Mouse (Mus musculus) monocyte, adult 5-6 weeks (primary cell): ENCODE results near the gene Lmcd1. TPM values are rescaled to one million over a fixed set of nuclear protein-coding genes. Genes with fewer than 3 reads are reported as not detected.

Source experiments
- ATAC-seq: fragments of 153-309, 156-312 bp; replicated peaks from 2 replicates; pipeline ENCODE4 v1.8.0; 2017; ENCODE audit warnings: mild to moderate bottlenecking; ENCODE audit not compliant: low TSS enrichment, insufficient number of reproducible peaks, severe bottlenecking, poor library complexity, low FRiP score
- total RNA-seq: library from RNA; stranded (forward); fragments of 200-1000, 200-491, 200-594 nt; gene quantifications from 3 replicates; pipeline ENCODE4 v1.2.3, GENCODE M21; 2017

Gene Lmcd1
- total RNA-seq, 1 experiment from 2014 or later, result not detected

DNA sequence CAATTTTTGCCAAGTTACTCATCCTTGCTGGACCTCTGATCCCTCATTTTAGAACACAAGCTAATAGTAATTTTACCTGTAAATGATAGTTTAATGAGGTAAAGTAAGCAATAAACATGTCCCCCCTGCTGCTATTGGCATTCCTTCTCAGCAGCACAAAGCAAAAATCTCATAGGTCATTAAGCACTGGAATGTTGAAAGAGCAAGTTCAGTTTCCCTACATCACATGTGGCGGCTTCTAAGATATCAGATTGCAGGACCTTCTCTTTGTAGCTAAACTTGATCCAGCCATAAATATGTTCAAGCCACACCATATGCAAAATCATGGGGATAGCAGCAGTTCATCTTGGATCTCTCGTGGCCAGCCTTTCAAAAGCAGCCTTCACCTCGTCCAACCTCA, 7.4 kb downstream of the Lmcd1 start:
- ATAC-seq, result no peak

DNA sequence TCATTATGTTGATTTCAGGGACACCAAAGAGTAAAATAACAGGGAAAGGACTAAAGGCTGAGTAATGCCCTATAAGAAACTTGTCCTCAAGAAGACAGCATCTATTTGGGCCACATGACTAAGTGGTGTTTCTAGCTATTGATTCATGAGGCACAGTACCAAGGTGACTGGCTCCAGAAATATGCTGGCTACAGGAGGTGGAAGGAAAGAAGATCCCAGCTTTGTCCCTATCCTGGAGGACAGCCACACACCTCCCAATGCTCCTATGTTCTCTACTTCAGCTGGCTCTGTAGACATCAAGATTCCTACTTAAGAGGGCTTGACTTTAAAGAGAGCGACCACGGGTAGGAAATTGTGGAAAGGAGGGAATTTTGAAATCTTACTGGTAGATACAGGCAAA, 8.4 kb downstream of the Lmcd1 start:
- ATAC-seq, result no peak

DNA sequence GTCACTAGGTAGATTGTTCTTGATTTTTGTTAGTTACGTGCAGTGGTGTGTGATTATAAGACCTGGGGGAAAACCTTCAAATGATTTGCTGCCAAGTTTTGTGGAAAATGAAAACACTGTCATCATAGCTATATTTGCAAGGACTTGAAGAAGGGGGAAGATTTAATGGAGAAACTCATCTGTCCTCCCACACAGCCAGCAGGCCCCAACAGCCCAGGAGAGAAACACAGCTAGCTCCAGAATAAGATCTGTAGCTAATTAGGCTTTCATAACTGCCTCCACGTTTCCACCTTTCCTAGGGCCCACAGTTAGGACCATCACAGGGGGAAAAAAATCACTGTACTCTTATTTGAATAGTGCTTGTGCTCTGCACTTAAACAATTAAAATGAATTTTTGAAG, 10.5 kb downstream of the Lmcd1 start:
- ATAC-seq, result no peak

DNA sequence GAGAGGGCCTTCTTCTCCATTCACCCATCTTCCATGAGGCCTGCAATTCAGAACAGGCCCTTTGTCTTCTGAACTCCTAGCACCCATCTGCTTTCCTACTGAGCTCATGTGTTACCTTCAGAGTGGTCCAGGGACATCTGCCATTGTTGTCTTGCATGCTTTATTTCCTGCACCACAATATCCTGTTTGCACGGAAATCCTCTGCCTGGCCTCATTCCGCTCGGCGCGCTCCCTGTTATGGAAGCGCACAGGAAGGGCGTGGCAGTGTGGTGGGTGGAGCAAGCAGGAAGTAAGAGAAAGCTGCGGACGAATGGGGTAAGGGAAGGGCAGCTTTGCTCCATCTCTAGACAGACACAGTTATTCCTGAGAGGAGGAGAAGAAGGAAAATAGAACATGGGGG, 14.1 kb downstream of the Lmcd1 start:
- ATAC-seq, result no peak

DNA sequence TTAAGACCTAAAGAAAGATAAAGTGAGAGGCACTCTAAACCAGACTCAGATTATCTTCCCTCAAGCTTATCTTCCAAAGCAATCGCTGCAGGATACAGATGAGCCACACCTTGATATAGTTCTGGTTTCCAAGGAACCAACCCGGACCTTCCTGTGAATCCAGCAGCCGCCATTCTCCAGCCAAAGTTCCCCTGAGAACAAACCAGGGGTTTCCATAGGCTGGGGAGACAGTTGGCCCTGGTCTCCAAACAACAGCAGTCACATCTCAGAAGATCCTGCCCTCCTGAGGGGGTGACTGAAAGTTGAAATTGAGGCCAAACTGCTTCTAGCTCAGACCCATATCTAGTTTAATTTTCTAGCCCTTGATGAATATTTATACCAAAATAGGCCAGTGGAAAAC, 14.7 kb downstream of the Lmcd1 start:
- ATAC-seq, result no peak

DNA sequence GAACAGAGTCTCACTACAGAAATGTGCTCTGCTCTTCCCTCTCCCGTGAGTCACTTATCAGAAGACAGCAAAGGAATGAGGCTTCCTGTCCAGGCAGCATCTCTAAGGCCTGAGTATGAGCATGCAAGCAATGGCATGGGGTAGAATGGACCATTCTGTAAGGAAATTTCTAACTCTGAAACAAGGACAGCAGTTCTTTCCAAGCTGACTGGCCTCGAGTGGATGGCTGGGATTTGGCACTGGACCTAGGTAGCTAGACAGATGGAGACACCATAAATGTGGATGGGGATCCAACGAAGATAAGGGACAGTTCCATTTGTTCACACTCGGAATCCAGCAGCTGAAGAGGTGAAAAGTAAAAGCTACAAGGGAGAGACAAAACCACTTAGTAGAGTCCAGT, 17.6 kb downstream of the Lmcd1 start:
- no peak for ATAC-seq

DNA sequence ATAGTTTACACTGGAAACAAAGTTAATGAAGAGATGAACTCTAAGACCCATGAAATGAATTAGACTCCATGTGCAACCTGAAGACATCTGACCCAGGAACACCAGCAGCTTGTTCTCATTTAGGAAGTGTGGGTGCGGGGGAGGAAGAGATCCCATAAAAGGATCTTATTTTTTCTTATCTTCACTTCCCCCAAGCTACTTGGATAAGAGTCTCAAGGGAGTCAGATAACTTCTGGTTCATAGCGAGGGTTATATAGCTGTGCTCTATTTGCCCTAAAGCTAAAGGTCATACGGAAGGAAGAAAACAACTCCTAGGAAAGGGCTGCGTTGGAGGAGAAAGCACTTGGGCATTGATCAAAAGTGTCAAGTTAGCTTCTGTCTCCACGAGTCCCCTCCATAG, 19.8 kb downstream of the Lmcd1 start:
- no peak for ATAC-seq

DNA sequence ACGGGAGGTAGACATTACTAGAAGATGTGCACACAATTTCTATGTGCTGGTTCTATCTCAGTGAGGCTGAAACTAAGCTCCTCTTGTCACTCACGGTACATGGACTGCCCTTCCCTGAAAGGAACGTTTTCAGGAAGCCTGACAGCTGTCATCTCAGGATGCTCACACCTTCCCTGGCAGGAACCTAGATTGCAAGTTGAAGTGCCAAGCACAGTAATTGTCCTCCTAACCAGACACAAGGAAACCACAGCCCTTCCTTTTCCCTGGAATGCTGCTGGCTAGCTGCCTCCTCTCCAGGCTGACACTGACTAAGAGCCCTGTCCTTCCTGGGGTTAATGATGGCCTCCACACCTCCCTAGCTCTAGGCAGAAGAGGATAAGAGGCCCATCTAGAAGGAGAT, 21.7 kb downstream of the Lmcd1 start:
- no peak for ATAC-seq

DNA sequence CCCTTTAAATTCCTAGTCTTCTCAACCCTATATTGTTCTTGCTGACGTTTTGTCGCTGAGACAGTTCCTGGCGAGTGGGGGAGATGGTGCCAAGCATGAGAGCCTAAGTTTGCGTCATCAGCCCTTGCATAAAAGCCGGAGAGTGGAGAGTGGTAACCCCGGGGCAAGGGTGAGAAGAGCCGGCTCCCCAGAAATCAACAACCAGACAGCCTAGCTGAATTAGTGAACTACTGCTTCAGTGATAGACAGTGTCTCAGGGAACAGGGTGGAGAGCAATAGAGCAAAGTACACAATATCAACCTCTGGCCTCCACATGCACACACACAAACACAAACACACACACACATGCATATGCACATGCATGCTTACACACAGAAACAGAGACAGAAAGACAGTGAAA, 26.6 kb downstream of the Lmcd1 start:
- ATAC-seq, result no peak

DNA sequence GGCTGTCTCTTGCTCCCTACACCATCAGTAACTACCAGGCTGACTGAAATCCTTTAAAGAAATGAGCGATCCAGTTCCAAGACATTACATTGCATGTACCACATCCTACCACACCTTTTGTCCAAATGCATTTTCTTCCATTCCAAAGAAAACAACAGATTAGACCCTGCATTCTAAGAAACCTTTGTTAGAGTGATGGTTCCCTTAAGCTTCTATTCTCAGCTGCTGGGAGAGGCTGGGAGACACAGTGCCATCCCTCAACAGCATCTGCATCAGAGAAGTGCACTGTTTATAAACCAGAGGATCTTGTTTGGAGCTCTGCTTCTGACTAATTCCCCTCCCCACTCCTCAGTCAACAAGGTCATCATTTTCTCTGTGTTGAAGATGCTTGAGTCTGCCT, 27.1 kb downstream of the Lmcd1 start:
- no peak for ATAC-seq

DNA sequence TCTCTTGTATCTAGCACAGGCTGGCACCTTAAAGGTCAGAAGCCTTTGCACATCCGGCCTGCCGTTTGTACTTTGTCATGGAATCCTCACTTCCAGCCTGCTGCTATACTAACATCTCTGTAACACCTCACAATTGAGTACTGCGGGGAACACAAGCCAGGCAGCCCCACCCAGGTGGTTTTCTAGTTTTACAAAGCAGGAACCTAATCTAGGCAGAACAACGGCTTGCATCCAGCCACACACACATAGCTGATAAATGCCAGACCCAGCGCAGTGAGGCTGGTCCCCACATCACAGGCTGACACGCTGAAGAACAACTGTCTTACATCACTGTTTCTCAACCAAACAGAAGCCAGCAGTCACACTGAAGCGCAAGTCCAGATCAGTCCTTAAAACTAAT, 28.7 kb downstream of the Lmcd1 start:
- no peak for ATAC-seq

DNA sequence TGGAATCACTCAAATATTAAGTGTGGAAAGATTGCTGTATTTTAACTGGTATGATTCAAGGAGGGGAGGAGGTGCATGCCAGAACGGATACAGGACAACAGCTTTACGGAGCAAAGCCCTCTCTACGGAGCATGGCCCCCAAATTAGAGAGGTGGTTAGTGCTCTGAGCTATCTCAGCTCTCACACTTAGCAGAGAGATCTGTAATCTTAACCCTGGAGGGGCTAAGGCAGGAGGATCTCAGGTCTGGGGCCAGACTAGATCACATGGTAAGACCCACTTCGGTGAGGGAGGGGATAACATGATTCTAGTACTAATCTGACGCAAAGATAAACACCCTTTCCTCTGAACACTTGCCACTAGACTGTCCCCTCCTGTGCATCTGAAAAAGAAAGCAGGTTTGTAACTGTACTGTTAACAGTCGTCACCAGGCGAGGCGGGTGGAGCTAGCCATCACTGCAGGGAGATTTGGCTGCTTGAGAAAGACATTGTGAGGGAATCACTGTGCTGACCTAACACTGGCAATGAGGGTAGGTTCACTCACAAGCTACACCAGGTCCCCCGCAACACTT, 29.3 kb downstream of the Lmcd1 start:
- no peak for ATAC-seq

DNA sequence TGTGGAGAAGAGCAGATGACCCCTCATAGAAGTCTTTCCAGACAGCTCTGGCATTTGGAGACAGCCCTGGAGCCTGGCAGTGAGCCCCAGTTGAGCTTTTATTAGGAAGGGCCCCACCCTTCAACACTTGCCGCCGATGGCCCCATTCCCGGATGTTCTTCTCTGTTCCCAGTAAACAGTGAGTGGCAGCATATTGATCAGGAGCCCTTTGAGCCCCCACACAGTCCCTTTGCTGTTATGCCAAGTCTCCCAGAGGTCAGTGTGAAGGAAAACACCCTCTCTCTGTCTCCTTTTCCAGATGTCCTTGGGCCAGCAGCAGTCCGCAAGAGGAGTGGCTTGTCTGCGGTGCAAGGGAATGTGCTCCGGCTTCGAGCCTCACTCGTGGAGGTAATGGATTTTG, 31.2 kb downstream of the Lmcd1 start:
- ATAC-seq, result no peak

DNA sequence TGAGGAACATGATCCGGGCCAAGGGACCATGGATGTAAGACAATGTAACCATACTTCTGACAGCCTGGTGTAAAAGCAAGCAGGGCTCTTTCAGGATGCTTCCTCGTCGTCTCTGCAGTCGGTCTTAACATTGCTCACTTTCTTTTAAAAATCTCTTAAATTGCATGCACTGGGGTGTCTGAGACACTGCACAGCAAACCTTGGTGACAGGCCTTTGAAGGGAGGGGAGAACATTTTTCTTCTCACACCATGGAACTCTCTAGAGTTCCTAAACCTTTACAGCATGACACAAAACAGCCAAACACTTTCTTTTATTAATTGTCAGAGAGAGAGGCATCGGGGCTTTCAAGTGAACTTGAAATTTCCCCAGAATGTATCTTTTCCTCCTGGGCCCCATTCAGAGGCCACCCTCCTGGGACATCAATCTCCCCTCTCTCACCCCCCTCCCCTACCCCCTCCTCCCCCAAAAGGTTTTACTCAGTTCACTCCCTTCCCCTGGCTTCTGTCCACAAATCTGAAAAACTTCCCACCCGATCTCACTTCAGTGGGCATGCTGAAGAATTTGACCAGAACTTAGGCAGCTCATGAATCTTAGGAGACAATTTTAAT, 35.9 kb downstream of the Lmcd1 start:
- ATAC-seq, result no peak

DNA sequence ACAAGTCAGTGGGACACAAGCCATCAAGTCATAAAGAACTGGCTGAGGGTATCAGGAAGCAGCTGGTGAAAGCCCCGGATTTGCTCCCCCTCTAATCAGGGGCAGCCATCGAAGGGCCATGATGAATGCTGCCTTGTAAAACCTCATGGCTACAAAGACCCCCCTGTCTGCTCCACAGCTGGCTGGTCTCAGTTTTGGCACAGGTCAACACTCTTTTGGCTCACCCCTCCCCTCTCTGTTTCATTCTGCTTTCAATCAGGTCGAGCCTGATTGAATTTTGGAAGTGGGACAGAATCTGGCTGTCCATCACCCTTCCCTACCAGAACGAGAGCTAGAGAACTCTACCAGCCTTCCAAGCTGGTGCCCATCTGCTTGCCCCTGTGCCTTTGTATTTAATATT, 37.8 kb downstream of the Lmcd1 start:
- no peak for ATAC-seq

DNA sequence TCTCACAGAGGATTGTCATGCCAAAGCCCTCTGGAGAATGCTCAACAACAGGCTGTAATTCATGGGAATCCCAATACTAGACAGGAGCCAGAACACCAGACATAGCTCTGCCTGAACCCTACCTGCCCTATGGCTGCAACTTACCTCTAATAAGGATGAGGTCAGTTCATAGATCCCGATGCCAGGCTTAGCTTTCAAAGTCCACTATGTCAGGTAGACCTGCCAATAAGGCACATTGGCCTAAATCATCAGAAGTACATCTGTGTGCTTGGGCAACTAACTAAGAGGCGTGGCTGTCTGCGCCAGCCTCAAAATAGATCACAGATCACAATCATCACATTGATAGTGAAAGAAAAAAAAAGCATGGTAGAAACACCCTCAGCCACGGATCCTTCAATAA, 45.9 kb downstream of the Lmcd1 start:
- no peak for ATAC-seq

DNA sequence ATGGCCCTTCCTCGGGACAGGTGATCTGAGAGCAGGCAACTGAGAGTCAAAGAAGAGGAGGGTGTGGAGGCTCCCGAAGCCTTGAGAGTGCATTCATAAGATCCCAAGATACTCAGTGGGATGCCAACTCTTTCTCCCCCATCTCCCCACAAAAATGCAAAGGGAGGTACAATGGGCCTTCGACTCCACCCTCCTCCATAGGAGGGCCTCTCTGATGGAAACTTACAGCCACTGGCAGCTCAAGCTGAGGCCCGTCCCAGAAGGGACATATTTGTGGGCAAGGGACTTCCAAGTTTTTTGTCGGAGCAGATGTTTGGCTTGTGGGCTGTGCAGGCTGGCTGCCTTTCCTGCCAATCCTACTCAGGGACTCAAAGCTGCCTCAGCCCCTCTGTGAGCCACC, 47.1 kb downstream of the Lmcd1 start:
- no peak for ATAC-seq

DNA sequence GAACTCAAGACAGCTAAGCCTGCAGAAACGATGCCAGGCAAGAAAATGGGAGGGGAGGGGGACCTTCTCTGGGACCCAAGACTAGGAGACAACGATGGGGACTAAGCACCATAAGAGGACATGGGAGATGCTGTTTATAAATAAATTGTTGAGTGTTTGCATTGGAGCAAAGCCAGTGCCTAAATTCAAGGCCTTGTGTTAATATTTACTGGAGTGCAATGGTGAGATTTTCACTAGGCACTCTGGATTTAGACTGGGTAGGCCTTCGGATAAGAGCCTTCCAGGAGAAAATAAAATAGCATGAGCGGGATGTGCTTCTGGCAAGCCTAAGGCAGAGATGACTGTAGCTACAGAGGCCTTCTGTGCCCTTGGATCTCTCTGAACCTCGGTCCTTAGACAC, 49.4 kb downstream of the Lmcd1 start:
- ATAC-seq, result no peak

DNA sequence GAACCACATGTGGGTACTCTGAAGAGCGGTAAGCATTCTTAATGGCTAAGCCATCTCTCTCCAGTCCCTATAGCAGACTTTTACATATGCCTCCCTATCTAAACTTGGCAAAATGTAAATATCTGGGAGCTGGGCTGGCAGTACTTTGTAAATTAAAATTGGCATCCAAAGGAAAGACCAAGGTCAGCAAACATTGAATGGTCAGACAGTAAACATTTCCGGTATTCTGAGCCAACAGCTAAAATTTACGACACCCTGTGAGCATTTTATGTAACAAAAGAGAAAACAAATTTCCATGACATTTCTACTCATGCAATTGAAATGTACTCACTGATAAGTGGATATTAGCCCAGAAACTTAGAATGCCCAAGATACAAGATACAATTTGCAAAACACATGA, 51.7 kb downstream of the Lmcd1 start:
- ATAC-seq, result no peak

DNA sequence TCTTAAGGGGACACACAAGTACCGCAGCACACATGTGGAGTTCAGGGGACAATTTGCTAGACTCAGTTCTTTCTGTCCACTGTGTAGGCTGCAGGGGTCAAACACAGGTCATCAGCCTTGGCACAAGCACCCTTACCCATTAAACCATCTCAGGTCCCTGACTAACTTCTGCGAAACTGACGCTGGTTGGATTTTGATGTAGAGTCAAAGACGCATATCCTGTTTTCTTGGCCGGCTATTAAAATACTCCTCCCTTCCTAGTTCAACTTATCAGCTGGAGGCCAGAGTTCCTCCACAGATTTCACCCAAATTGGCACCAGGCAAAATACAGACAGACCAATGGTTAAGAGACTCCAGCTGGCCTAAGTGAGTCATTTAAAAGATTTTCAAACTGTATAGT, 54.2 kb downstream of the Lmcd1 start:
- no peak for ATAC-seq
